Mouse (Mus musculus) kidney, postnatal 14 days (tissue): ENCODE measurements around the gene Zfp322a.
"Not testable (repeated sequence)": the region's sequence is repeated elsewhere in the genome, so short reads cannot be mapped to it uniquely, and the experiment has no call there.

ENCODE experiments used
- DNase-seq: peaks from one replicate; pipeline ENCODE4 v3.0.0; 2022; ENCODE audit warnings: mixed read lengths

The Zfp322a gene

GRCm38 (mm10) chr13:23312909-23313669 lies 55.9 kb downstream of the Zfp322a start:
- no peak for DNase-seq

GRCm38 (mm10) chr13:23310036-23310435 lies 59.0 kb downstream of the Zfp322a start:
- no peak for DNase-seq

DNA sequence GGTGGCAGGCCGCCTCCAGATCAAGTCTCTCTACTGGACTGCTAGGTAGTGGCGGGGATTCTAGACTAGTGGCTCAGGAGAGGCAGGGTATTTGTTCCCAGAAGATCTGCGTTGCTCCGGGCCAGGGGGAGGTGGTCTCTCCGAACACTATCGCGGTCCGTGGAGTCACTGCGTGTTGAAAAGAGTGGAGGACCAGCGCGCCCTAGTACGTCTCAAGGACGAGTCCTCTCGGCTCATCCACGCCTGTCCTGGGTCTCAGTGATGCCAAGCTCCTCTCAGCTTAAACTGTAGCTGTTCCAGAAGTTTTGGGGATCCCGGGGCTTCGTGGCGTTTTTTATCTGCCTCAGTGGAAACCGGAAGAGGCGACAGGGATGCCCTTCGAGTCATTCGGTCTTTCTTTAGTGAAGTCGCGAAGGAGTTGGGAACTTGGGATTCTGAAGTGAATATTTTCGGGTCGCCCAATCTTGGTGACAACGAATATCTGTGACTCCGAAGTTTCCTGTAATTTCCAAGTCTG lies 59.5 kb downstream of the Zfp322a start:
- DNase-seq = no peak

- DNase-seq = not testable (repeated sequence)
Observed at GRCm38 (mm10) chr13:23308639-23309307, 60.2 kb downstream of the Zfp322a start.

DNA sequence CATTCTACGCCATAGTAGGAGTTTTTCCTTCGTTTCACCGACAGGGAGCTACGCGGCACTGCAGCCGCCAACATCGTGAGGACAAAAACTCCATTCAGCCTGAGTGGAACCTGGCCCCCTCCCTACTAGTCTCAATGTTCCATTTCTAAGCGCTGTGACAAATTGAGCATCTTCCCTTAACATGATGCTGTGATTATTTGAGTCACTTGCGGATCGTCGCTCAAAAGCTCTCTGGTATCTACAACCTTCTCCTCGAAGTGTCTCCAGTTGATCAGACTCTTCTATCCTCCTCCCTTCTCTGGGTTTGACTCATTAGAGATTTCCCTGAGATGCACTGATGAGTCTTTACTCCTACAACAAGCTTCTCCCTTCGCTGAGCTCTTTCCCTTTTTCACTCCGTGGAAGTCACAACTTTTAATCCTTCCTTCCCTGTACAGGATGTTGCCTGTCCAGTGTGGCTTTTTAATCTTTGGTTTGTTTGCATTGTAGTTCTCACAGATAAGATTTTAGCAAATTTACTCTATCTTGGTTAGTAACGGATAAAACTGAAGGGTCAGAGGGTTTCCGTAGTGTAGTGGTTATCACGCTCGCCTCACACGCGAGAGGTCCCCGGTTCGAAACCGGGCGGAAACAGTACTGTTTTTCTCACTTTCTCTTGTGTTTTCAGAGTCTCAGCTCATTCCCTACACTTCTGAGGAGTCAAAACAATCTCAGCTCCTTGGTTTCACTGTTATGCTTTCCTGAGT lies 61.8 kb downstream of the Zfp322a start:
- DNase-seq = no peak

DNA sequence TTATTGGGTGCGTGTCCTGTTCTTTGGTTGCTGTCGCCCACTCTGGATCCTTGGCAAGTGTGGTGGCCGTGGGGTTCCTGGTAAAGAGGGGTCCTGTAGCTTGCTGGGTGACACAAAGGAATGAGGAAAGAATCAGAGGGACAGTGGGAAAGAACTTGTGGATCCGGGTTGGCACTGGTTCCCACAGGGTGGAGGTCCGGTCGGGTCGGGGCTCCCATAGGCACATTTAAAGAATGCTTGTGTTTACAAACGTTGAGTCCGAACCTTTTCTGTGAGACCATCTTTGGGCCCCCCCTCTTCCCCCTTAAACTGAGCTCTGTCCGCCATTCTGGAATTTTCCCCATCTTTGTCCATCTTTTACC lies 62.3 kb downstream of the Zfp322a start:
- DNase-seq = no peak
